Mouse (Mus musculus) intestine, embryonic 15.5 days (tissue): ENCODE measurements at regions not wholly inside any gene's neighbourhood (a gene's known extent, or its start where the extent isn't known, plus 50 kb on each side); places are given as distances from the start of the nearest gene placed in this dataset.

Source experiments
- ATAC-seq: fragments of 200-750 bp; cut with Nextera tagmentation; 2 replicates; pipeline ENCODE4 v1.8.0; 2017; ENCODE audit warnings: moderate TSS enrichment, moderate library complexity
- H3K27ac ChIP-seq: fragments of 300-500 bp; sonication (generic); 2 replicates; pipeline ENCODE4 v1.5.1; 2015; ENCODE audit warnings: mild to moderate bottlenecking, inconsistent platforms
- H3K27me3 ChIP-seq: fragments of 300-500 bp; sonication (generic); replicated peaks from 2 replicates; pipeline ENCODE4 v1.6.1; 2015; ENCODE audit warnings: inconsistent platforms
- H3K36me3 ChIP-seq: fragments of 300-500 bp; sonication (generic); 2 replicates; pipeline ENCODE4 v1.6.1; 2015; ENCODE audit warnings: inconsistent platforms
- H3K4me1 ChIP-seq: fragments of 300-500 bp; sonication (generic); replicated peaks from 2 replicates; pipeline ENCODE4 v1.6.1; 2015; ENCODE audit warnings: inconsistent platforms
- H3K4me2 ChIP-seq: fragments of 300-500 bp; sonication (generic); replicated peaks from 2 replicates; pipeline ENCODE4 v1.6.1; 2015; ENCODE audit warnings: mild to moderate bottlenecking, inconsistent platforms
- H3K4me3 ChIP-seq: fragments of 300-500 bp; sonication (generic); replicated peaks from 2 replicates; pipeline ENCODE4 v1.5.1; 2015; ENCODE audit warnings: inconsistent platforms
- H3K9ac ChIP-seq: fragments of 300-500 bp; sonication (generic); 2 replicates; pipeline ENCODE4 v1.6.1; 2015; ENCODE audit warnings: inconsistent platforms
- H3K9me3 ChIP-seq: fragments of 300-500 bp; sonication (generic); 2 replicates; pipeline ENCODE4 v1.6.1; 2016; ENCODE audit warnings: inconsistent platforms
- WGBS: fragments of 180-500 bp; shearing (Covaris S2); methylation state at CpG from one replicate; pipeline ENCODE4 v1.1.7; 2015; 5-methylcytosine and 5-hydroxymethylcytosine counted together

GRCm38 (mm10) chr12:77143521-77143920, 94.4 kb upstream of the Fut8 start:
- no peaks in the 10 kb centered on the region; the same call in 1 of the 2 replicates for H3K27me3 ChIP-seq
- no peak overlapping the region for H3K27ac ChIP-seq
- no peak overlapping the region for H3K4me3 ChIP-seq
- no peaks in the 10 kb centered on the region for H3K4me1 ChIP-seq
- H3K36me3 ChIP-seq = no peaks in the 10 kb centered on the region
- no peak for ATAC-seq
- no peak overlapping the region for H3K4me2 ChIP-seq
- no peak overlapping the region for H3K9ac ChIP-seq
- 56% methylated on average over 6 of the region's 6 CpGs for WGBS
- no peaks in the 10 kb centered on the region for H3K9me3 ChIP-seq

GRCm38 (mm10) chr12:77143105-77143504, 94.8 kb upstream of the Fut8 start:
- Histone ChIP-seq H3K27ac (no peak overlapping the region), H3K4me1 (no peaks in the 10 kb centered on the region), H3K4me3 (no peak overlapping the region), H3K4me2 (no peak overlapping the region), H3K27me3 (no peaks in the 10 kb centered on the region; the same call in 1 of the 2 replicates), H3K9me3 (no peaks in the 10 kb centered on the region), H3K9ac (no peak overlapping the region), H3K36me3 (no peaks in the 10 kb centered on the region)
- no peak for ATAC-seq
- 86% methylated on average over 12 of the region's 12 CpGs for WGBS

- WGBS = 89% methylated on average over 4 of the region's 4 CpGs
- no peaks in the 10 kb centered on the region; the same call in 1 of the 2 replicates for H3K27me3 ChIP-seq
- H3K4me2 ChIP-seq = no peak overlapping the region
- H3K9me3 ChIP-seq = no peaks in the 10 kb centered on the region
- H3K27ac ChIP-seq = no peak overlapping the region
- H3K9ac ChIP-seq = no peak overlapping the region
- ATAC-seq = no peak
- H3K4me3 ChIP-seq = no peak overlapping the region
- no peaks in the 10 kb centered on the region for H3K4me1 ChIP-seq
- H3K36me3 ChIP-seq = no peaks in the 10 kb centered on the region
Observed at GRCm38 (mm10) chr12:77142224-77142623, 95.7 kb upstream of the Fut8 start.

GRCm38 (mm10) chr12:77141260-77142201, 96.4 kb upstream of the Fut8 start:
- Histone ChIP-seq H3K4me3 (no peak overlapping the region), H3K9ac (no peak overlapping the region), H3K4me2 (no peak overlapping the region), H3K27ac (no peak overlapping the region), H3K4me1 (no peaks in the 10 kb centered on the region), H3K27me3 (no peaks in the 10 kb centered on the region; the same call in 1 of the 2 replicates), H3K36me3 (no peaks in the 10 kb centered on the region), H3K9me3 (no peaks in the 10 kb centered on the region)
- WGBS = 75% methylated on average over 8 of the region's 8 CpGs
- no peak for ATAC-seq

GRCm38 (mm10) chr12:77140656-77141055, 97.3 kb upstream of the Fut8 start:
- H3K4me3 ChIP-seq = no peak overlapping the region
- H3K27ac ChIP-seq = no peak overlapping the region
- no peaks in the 10 kb centered on the region for H3K4me1 ChIP-seq
- no peak overlapping the region for H3K9ac ChIP-seq
- no peak overlapping the region for H3K4me2 ChIP-seq
- H3K9me3 ChIP-seq = no peaks in the 10 kb centered on the region
- WGBS = 60% methylated on average over 6 of the region's 6 CpGs
- ATAC-seq = no peak
- no peaks in the 10 kb centered on the region for H3K36me3 ChIP-seq
- no peaks in the 10 kb centered on the region; the same call in 1 of the 2 replicates for H3K27me3 ChIP-seq

- H3K36me3 ChIP-seq = no peaks in the 10 kb centered on the region
- no peak overlapping the region for H3K4me3 ChIP-seq
- H3K9ac ChIP-seq = no peak overlapping the region
- no peaks in the 10 kb centered on the region for H3K4me1 ChIP-seq
- H3K4me2 ChIP-seq = no peak overlapping the region
- no peak for ATAC-seq
- H3K27ac ChIP-seq = no peak overlapping the region
- H3K27me3 ChIP-seq = no peaks in the 10 kb centered on the region; the same call in 1 of the 2 replicates
- 70% methylated on average over 5 of the region's 5 CpGs for WGBS
- no peaks in the 10 kb centered on the region for H3K9me3 ChIP-seq
Observed at GRCm38 (mm10) chr12:77140141-77140540, 97.8 kb upstream of the Fut8 start.

GRCm38 (mm10) chr12:77139718-77140117, 98.2 kb upstream of the Fut8 start:
- ATAC-seq = no peak
- Histone ChIP-seq H3K4me2 (no peak overlapping the region), H3K4me3 (no peak overlapping the region), H3K27me3 (no peaks in the 10 kb centered on the region; the same call in 1 of the 2 replicates), H3K36me3 (no peaks in the 10 kb centered on the region), H3K27ac (no peak overlapping the region), H3K9me3 (no peaks in the 10 kb centered on the region), H3K9ac (no peak overlapping the region), H3K4me1 (no peaks in the 10 kb centered on the region)
- WGBS = 84% methylated on average over 2 of the region's 2 CpGs

GRCm38 (mm10) chr12:77138506-77139201, 99.3 kb upstream of the Fut8 start:
- H3K4me2 ChIP-seq = no peak overlapping the region
- no peak for ATAC-seq
- no peaks in the 10 kb centered on the region; the same call in 1 of the 2 replicates for H3K27me3 ChIP-seq
- H3K4me3 ChIP-seq = no peak overlapping the region
- 75% methylated on average over 11 of the region's 11 CpGs for WGBS
- no peak overlapping the region for H3K9ac ChIP-seq
- no peaks in the 10 kb centered on the region for H3K36me3 ChIP-seq
- H3K9me3 ChIP-seq = no peaks in the 10 kb centered on the region
- H3K4me1 ChIP-seq = no peaks in the 10 kb centered on the region
- no peak overlapping the region for H3K27ac ChIP-seq

GRCm38 (mm10) chr12:77137291-77137830, 100.6 kb upstream of the Fut8 start:
- H3K27ac ChIP-seq = no peak overlapping the region
- H3K27me3 ChIP-seq = no peaks in the 10 kb centered on the region; the same call in 1 of the 2 replicates
- 78% methylated on average over 10 of the region's 10 CpGs for WGBS
- no peak for ATAC-seq
- no peak overlapping the region for H3K9ac ChIP-seq
- H3K36me3 ChIP-seq = no peaks in the 10 kb centered on the region
- no peak overlapping the region for H3K4me3 ChIP-seq
- H3K9me3 ChIP-seq = no peaks in the 10 kb centered on the region
- H3K4me1 ChIP-seq = no peaks in the 10 kb centered on the region
- H3K4me2 ChIP-seq = no peak overlapping the region

- Histone ChIP-seq H3K27ac (no peak overlapping the region), H3K36me3 (no peaks in the 10 kb centered on the region), H3K9me3 (no peaks in the 10 kb centered on the region), H3K27me3 (no peaks in the 10 kb centered on the region; the same call in 1 of the 2 replicates), H3K4me2 (no peak overlapping the region), H3K4me1 (no peaks in the 10 kb centered on the region), H3K9ac (no peak overlapping the region), H3K4me3 (no peak overlapping the region)
- no peak for ATAC-seq
- WGBS = 89% methylated on average over 6 of the region's 6 CpGs
Observed at GRCm38 (mm10) chr12:77135661-77136060, 102.3 kb upstream of the Fut8 start.

GRCm38 (mm10) chr12:77135067-77135466, 102.9 kb upstream of the Fut8 start:
- H3K9me3 ChIP-seq = no peaks in the 10 kb centered on the region
- H3K4me2 ChIP-seq = no peak overlapping the region
- no peak for ATAC-seq
- WGBS = 86% methylated on average over 3 of the region's 3 CpGs
- H3K4me3 ChIP-seq = no peak overlapping the region
- no peaks in the 10 kb centered on the region; the same call in 1 of the 2 replicates for H3K27me3 ChIP-seq
- H3K27ac ChIP-seq = no peak overlapping the region
- no peaks in the 10 kb centered on the region for H3K4me1 ChIP-seq
- no peaks in the 10 kb centered on the region for H3K36me3 ChIP-seq
- no peak overlapping the region for H3K9ac ChIP-seq

- no peak overlapping the region; the same call in 1 of the 2 replicates for H3K27ac ChIP-seq
- no peak overlapping the region for H3K4me3 ChIP-seq
- no peaks in the 10 kb centered on the region for H3K27me3 ChIP-seq
- H3K4me2 ChIP-seq = no peak overlapping the region
- H3K36me3 ChIP-seq = no peaks in the 10 kb centered on the region
- H3K4me1 ChIP-seq = no peaks in the 10 kb centered on the region
- H3K9ac ChIP-seq = no peak overlapping the region
- H3K9me3 ChIP-seq = no peaks in the 10 kb centered on the region
- 52% methylated on average over 9 of the region's 9 CpGs for WGBS
- peak; percentile 18; the same call in 1 of the 2 replicates for ATAC-seq
Observed at GRCm38 (mm10) chr12:77134306-77135010, 103.5 kb upstream of the Fut8 start.
